14 mouse cellular contexts compared by ENCODE assay signal in genomic region chr10:84535859-84536258, GRCm38 (mm10). TPM values are rescaled to one million over a fixed set of nuclear protein-coding genes. Genes with fewer than 3 reads are reported as not detected.
DNase-seq lines count a peak whose midpoint lies in the region; ATAC-seq and TF ChIP-seq lines count a peak whose summit lies in the region.
"Had no signal": no experiment of that assay in that cellular context is flagged by ENCODE, and none has a peak within 500 bp of the region (broad histone marks: within the 10 kb centered on the region; RNA-seq: fewer than 3 reads in every experiment).

No protein-coding gene starts in this region.

- TF ChIP-seq CTCF in midbrain, postnatal 0 days (IDR thresholded peaks at IDR 0.05): no peak
- no peak for TF ChIP-seq CTCF in kidney, postnatal 0 days (IDR thresholded peaks at IDR 0.05; ENCODE audit: low read depth)

- 0 out of 2 replicates have a peak overlapping the region, but pooled peaks have one; percentile 10 for H3K9ac ChIP-seq in heart, embryonic 16.5 days (ENCODE audit: low read length)
- no peak overlapping the region for H3K9ac ChIP-seq in midbrain, postnatal 0 days (replicated peaks; ENCODE audit: low read length, poor library complexity, severe bottlenecking)
- H3K9ac ChIP-seq in midbrain, embryonic 13.5 days (replicated peaks): no peak overlapping the region
- H3K9ac ChIP-seq in kidney, postnatal 0 days (ENCODE audit: low read depth, low read length): no peak overlapping the region
- H3K9ac ChIP-seq: heart, embryonic 15.5 days; liver, embryonic 13.5 days had no signal

- no peak overlapping the region for H3K4me3 ChIP-seq in heart, embryonic 16.5 days (ENCODE audit: low read length)
- H3K4me3 ChIP-seq in midbrain, postnatal 0 days (ENCODE audit: low read depth, low read length): no peak overlapping the region
- H3K4me3 ChIP-seq in midbrain, embryonic 13.5 days (replicated peaks): no peak overlapping the region
- H3K4me3 ChIP-seq in kidney, postnatal 0 days (replicated peaks; ENCODE audit: low read depth, low read length): no peak overlapping the region
- H3K4me3 ChIP-seq: heart, embryonic 15.5 days; liver, embryonic 13.5 days had no signal

- peaks cover 3% of the 10 kb centered on the region for H3K36me3 ChIP-seq in heart, embryonic 16.5 days (ENCODE audit: control insufficient read depth, insufficient read depth)
- H3K36me3 ChIP-seq in midbrain, postnatal 0 days (ENCODE audit: insufficient read depth, low read length): no peaks in the 10 kb centered on the region
- no peaks in the 10 kb centered on the region for H3K36me3 ChIP-seq in midbrain, embryonic 13.5 days
- H3K36me3 ChIP-seq in kidney, postnatal 0 days (ENCODE audit: insufficient read depth, low read length): no peaks in the 10 kb centered on the region
- H3K36me3 ChIP-seq: heart, embryonic 15.5 days; liver, embryonic 13.5 days had no signal

- no peak overlapping the region for H3K4me2 ChIP-seq in heart, embryonic 16.5 days (ENCODE audit: low read depth, low read length)
- no peak overlapping the region for H3K4me2 ChIP-seq in midbrain, postnatal 0 days (ENCODE audit: low read depth, low read length, poor library complexity, severe bottlenecking)
- H3K4me2 ChIP-seq in midbrain, embryonic 13.5 days (replicated peaks): no peak overlapping the region
- no peak overlapping the region for H3K4me2 ChIP-seq in kidney, postnatal 0 days (ENCODE audit: low read length)
- H3K4me2 ChIP-seq: heart, embryonic 15.5 days; liver, embryonic 13.5 days had no signal

- WGBS in heart, embryonic 16.5 days: 25% methylated on average over 4 of the region's 4 CpGs
- 58% methylated on average over 4 of the region's 4 CpGs for WGBS in midbrain, postnatal 0 days
- 66% methylated on average over 4 of the region's 4 CpGs for WGBS in midbrain, embryonic 13.5 days
- WGBS in kidney, postnatal 0 days: 32% methylated on average over 4 of the region's 4 CpGs

- H3K27me3 ChIP-seq in heart, embryonic 16.5 days (ENCODE audit: control insufficient read depth, insufficient read depth, low read length): no peaks in the 10 kb centered on the region
- H3K27me3 ChIP-seq in midbrain, postnatal 0 days (ENCODE audit: insufficient read depth, low read length): no peaks in the 10 kb centered on the region
- no peaks in the 10 kb centered on the region for H3K27me3 ChIP-seq in midbrain, embryonic 13.5 days
- H3K27me3 ChIP-seq in kidney, postnatal 0 days (ENCODE audit: insufficient read depth, low read length): no peaks in the 10 kb centered on the region
- H3K27me3 ChIP-seq: heart, embryonic 15.5 days had no signal

- no peaks in the 10 kb centered on the region for H3K9me3 ChIP-seq in heart, embryonic 16.5 days (replicated peaks; ENCODE audit: control insufficient read depth, low read length)
- H3K9me3 ChIP-seq in midbrain, postnatal 0 days (ENCODE audit: low read length): no peaks in the 10 kb centered on the region
- H3K9me3 ChIP-seq in midbrain, embryonic 13.5 days: no peaks in the 10 kb centered on the region
- H3K9me3 ChIP-seq in kidney, postnatal 0 days (replicated peaks; ENCODE audit: low read length): no peaks in the 10 kb centered on the region
- H3K9me3 ChIP-seq: heart, embryonic 15.5 days; liver, embryonic 13.5 days had no signal

- peak; percentile 54 to 71 for DNase-seq in adrenal gland, adult (ENCODE audit: inconsistent age in 2 of 2, low spot score in 1 of 2)
- DNase-seq in adrenal gland, postnatal 4 days (ENCODE audit: low spot score in 2 of 2): no peak
- no peak for DNase-seq in heart, adult 9 months (ENCODE audit: low spot score in 2 of 2)
- DNase-seq in midbrain, postnatal 0 days (ENCODE audit: low spot score): peak; percentile 49
- DNase-seq in kidney, postnatal 0 days (ENCODE audit: low spot score): peak; percentile 21
- DNase-seq in natural killer cell, adult 2 months (ENCODE audit: low spot score in 2 of 2): no peak
- DNase-seq: liver, embryonic 13.5 days; right cerebral cortex, postnatal 25 days had no signal

- no peak for ATAC-seq in heart, embryonic 16.5 days (replicated peaks; ENCODE audit: extremely low read depth, insufficient read depth, low FRiP score)
- no peak for ATAC-seq in midbrain, postnatal 0 days (ENCODE audit: low FRiP score)
- ATAC-seq in midbrain, embryonic 13.5 days: no peak
- no peak for ATAC-seq in kidney, postnatal 0 days (replicated peaks; ENCODE audit: low FRiP score, low read depth)
- ATAC-seq: activated CD4-positive, CD25-positive, alpha-beta regulatory T cell, adult 4 months; intestine, embryonic 16.5 days had no signal

- peaks cover 31% of the 10 kb centered on the region for H3K4me1 ChIP-seq in heart, embryonic 16.5 days (ENCODE audit: control insufficient read depth, insufficient read depth, low read length)
- peaks cover 14% of the 10 kb centered on the region for H3K4me1 ChIP-seq in midbrain, postnatal 0 days (ENCODE audit: insufficient read depth, low read length)
- peaks cover 32% of the 10 kb centered on the region for H3K4me1 ChIP-seq in midbrain, embryonic 13.5 days (replicated peaks)
- H3K4me1 ChIP-seq in kidney, postnatal 0 days (replicated peaks; ENCODE audit: insufficient read depth, low read length): peaks cover 14% of the 10 kb centered on the region

- H3K27ac ChIP-seq in heart, embryonic 16.5 days (ENCODE audit: low read length): no peak overlapping the region
- H3K27ac ChIP-seq in midbrain, postnatal 0 days (ENCODE audit: low read depth, low read length): no peak overlapping the region
- H3K27ac ChIP-seq in midbrain, embryonic 13.5 days: no peak overlapping the region
- H3K27ac ChIP-seq in kidney, postnatal 0 days: 0 out of 2 replicates have a peak overlapping the region, but pooled peaks have one; percentile 19
- H3K27ac ChIP-seq: heart, embryonic 15.5 days; liver, embryonic 13.5 days; macrophage had no signal

RNA-seq across cellular contexts. Expression of gene Ckap4, which starts 2.0 kb away (rescaled TPM):
- total RNA-seq in adrenal gland, postnatal 4 days (2021): 100 to 1,000 TPM in 1 of 2 experiments, 10 to 100 TPM in 1; 96.9 to 103 TPM
- 56.5 and 75.5 TPM in 2 replicates for polyA plus RNA-seq in heart, embryonic 16.5 days (2015; fragmentation: Nextera tagmentation; extraction: Ambion mirVana)
- total RNA-seq in midbrain, postnatal 0 days (2014; rRNA removed): 52.3 and 58.5 TPM in 2 replicates
- polyA plus RNA-seq in midbrain, postnatal 0 days (2015; fragmentation: Nextera tagmentation; extraction: Ambion mirVana): 46.4 and 52.7 TPM in 2 replicates
- polyA plus RNA-seq in midbrain, embryonic 13.5 days (2015; fragmentation: Nextera tagmentation; extraction: Ambion mirVana): 48.7 and 60.9 TPM in 2 replicates
- 75.6 and 77.9 TPM in 2 replicates for polyA plus RNA-seq in kidney, postnatal 0 days (2015; fragmentation: Nextera tagmentation; extraction: Ambion mirVana)

RNA-seq across cellular contexts. Expression of gene Tcp11l2, which starts 40.6 kb away (rescaled TPM):
- total RNA-seq in adrenal gland, postnatal 4 days (2021): 10 to 100 TPM; 50.1 to 51.2 TPM
- polyA plus RNA-seq in heart, embryonic 16.5 days (2015; fragmentation: Nextera tagmentation; extraction: Ambion mirVana): 35.1 and 39.5 TPM in 2 replicates
- 10.5 and 11.5 TPM in 2 replicates for total RNA-seq in midbrain, postnatal 0 days (2014; rRNA removed)
- polyA plus RNA-seq in midbrain, postnatal 0 days (2015; fragmentation: Nextera tagmentation; extraction: Ambion mirVana): 15.0 and 16.0 TPM in 2 replicates
- 18.5 and 19.5 TPM in 2 replicates for polyA plus RNA-seq in midbrain, embryonic 13.5 days (2015; fragmentation: Nextera tagmentation; extraction: Ambion mirVana)
- 25.2 and 27.0 TPM in 2 replicates for polyA plus RNA-seq in kidney, postnatal 0 days (2015; fragmentation: Nextera tagmentation; extraction: Ambion mirVana)

Comparison
In these comparisons a context has a peak if more than half of its experiments do, and no peak if none do; other contexts are left out.
1. DNase-seq: peak in adrenal gland, adult (2 of 2), midbrain, postnatal 0 days (single experiment) and kidney, postnatal 0 days (single experiment); none in adrenal gland, postnatal 4 days (0 of 2), heart, adult 9 months (0 of 2) and natural killer cell, adult 2 months (0 of 2).